Mouse (Mus musculus) c-Kit-positive CD71-positive TER-119-negative erythroid progenitor cells, embryonic 14.5 days (primary cell): ENCODE measurements around the gene 2310007B03Rik.

ENCODE experiments used
- DNase-seq: peaks from one replicate; pipeline ENCODE4 v3.0.0-alpha.2; 2013; ENCODE audit warnings: low read depth

The 2310007B03Rik gene

DNA sequence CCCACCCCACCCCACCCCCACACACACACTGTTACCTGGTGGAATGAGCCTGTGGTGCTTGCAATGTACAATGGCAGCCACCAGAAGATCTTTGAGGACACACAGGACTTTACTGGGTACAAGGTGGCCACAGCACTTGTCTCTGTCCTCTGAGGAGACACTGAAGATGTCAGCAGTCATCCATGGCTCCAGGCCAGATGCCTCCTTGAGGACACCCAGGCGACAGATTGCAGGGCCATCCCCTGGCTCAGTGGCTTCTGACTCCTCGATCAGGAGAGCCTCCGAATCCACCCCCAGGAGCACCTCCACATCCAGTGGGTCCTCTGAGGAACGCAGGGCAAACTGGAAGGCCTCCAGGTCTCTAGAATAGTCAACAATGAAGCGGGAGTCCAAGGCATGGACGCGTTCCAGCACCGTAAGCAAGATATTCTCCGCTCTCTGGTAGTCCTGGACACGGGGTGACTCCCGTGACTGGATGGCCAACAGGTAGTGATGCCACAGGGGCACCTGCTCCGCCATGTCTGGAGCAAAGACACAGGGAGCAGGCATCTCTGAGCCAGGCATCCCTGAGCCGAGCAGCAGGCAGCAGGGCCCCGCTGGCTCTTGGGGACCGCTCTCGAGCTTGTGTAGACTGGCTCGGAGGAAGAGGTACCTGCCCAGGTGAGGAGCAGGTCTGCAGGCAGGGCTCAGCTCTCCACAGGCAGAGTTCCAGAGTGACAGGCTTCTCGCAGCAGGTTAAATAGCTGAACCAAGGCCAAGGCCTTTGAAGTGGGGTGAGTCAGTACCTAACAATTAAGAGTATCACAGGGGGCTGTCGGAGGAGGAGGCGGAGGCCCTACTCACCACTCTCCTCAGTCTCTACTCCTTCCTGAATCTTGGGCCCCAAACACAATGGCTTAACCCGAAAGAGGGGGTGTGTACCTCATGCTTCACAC is 915 bp downstream of the 2310007B03Rik start:
- DNase-seq = no peak

DNA sequence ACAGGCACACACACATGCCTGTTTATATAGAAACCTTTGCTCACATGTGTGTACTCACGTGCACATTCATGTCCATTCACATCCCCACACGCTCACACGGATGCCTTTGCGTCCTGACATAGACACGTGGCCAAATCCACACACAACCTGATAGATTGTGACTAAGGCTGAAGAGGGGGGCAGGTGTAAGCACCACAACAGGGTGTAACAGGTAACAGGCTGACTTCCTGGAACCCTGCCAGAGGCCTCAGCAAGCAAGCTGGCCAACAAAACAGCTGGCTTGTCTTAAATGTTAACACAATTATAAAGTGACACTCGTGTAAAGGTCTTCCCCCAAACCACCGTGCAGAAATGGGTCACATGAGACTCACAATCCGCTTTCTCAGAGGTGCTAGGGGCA is 1.8 kb downstream of the 2310007B03Rik start:
- no peak for DNase-seq

- no peak for DNase-seq
Measured at GRCm38 (mm10) chr1:93157566-93157965, 3.2 kb downstream of the 2310007B03Rik start.

DNA sequence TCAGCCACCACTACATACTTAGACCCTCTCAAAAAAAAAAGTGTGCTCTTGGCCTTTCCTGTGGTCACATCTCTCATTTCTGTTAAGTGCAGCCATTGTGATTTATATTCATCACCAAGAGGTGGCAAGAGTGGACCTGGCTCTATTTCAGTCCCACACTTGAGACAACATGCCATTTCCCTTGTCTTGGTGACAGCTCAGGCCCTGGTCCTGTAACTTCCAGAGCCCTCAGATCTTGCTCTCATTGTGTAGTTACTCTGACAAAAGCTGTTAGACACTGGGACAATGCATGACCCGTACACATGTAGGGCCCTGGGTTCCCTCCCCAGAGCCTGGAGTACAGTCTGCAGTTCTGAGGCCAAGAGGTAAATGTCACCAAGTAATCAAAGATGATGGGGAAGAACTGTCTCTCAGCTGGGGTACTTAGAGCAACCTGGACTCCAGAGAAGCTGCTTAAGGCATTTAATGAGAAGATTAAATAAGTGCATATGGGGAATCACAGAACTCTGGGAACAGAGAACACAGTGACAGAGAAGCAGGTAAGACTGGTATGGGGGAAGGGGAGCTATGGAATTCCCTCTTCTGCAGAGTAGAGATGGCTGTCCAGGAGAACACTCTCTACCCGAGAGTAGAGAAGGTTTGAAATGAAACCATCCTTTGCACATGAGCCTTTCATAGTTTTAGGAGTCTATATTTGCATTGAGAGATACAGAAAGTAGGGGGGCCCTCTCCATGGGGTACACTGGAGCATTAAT is 9.7 kb downstream of the 2310007B03Rik start:
- no peak for DNase-seq

- no peak for DNase-seq
Measured at GRCm38 (mm10) chr1:93144176-93144575, 16.6 kb downstream of the 2310007B03Rik start.

- DNase-seq = no peak
Measured at GRCm38 (mm10) chr1:93142871-93143270, 17.9 kb downstream of the 2310007B03Rik start.

- DNase-seq = no peak
Measured at GRCm38 (mm10) chr1:93139713-93140112, 21.0 kb downstream of the 2310007B03Rik start.

DNA sequence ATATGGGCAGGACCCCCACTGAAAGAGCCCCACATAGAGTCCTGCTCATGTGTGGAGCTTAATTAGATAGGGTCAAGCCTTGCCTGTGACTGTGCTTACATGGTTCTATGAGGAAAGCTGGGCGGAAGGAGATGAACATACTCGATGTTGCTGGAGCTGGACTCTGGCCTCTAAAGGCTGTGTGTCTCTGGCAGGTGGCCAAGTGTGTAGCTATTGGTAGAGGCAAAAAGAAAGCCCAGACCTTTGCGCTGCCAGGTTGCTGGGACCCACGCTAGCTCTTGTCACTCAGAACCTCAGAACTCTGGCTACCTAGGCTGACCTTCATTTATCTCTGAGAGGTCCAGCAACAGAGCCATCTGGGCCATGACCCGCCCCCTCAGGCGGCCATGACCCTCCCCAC is 22.2 kb downstream of the 2310007B03Rik start:
- DNase-seq = no peak

- no peak for DNase-seq
Measured at GRCm38 (mm10) chr1:93135036-93135526, 25.7 kb downstream of the 2310007B03Rik start, which contains the start of gene Agxt. TSS of gene Agxt (plus strand) at chr1:93135240.

GRCm38 (mm10) chr1:93132676-93133075 is 28.1 kb downstream of the 2310007B03Rik start:
- DNase-seq = no peak

- no peak for DNase-seq
Measured at GRCm38 (mm10) chr1:93130242-93130983, 30.3 kb downstream of the 2310007B03Rik start.

DNA sequence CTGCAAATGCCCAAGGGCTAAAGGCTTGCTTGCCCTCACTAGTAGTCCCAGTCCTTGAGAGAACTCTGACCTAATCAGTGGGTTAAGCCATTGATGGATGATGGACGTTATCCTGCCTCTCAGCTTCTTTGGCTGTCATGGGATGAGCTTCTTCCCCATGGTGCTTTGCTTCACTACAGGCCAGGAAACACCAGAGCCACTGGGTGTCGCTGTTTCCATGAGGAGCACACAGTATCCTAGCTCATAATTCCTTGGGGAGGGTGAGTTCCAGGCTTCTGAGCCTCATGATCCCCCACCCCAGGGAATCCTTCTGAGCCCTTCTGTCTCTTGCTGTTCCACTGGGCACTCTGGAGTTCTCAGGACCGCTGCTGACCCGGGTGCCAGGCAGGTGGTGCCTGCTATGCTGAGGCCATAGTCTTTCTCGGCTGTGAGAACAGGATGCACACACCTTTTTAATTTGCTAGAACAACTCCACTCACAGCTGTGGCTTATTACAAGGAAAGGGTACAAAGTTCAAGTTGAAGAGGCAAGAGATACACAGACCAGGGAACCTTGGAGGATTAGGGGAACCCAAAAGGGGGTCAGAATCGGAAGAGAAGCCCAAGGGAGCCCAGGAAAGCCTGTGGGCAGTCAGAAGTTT is 31.9 kb downstream of the 2310007B03Rik start:
- no peak for DNase-seq

DNA sequence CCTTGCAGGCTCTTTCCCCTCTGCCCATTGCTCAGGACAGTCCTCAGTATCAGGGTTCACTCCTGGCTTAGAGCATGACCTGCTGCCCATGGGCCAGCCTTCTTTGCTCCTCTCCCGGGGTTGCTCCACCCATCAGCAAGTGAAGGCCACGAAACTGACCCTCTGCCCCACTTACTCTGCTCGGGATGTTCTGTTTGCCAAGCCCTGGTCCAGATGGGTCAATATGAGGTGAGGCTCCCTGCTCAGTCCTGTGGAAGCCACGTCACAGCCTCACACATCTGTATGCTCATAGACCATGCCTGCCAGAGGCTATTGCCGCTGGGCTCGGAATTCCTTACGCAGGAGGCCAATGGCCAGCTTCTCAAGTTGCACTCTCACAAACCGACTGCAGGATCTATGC is 32.5 kb downstream of the 2310007B03Rik start:
- DNase-seq = no peak

GRCm38 (mm10) chr1:93125256-93125655 is 35.5 kb downstream of the 2310007B03Rik start:
- no peak for DNase-seq

DNA sequence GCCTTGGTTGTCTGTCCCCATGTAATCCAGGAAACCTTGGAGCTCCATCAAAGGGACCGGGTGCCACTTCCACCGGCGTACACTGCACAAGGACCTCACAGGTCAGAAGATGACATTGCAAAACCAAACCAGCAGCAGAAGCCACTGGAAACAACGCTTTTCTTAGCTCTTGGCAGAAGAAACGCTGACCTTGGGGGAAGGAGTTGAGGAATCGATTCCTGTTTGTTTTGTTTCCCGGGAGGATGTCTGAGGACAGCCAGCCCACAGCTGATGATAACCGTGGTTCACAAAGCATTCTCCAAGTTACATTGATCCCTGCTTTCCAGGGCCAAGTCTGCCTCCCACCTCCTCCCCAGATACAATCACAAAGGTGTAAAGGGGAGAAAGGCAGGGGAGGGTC is 36.7 kb downstream of the 2310007B03Rik start:
- no peak for DNase-seq

- DNase-seq = no peak
Measured at GRCm38 (mm10) chr1:93123179-93123854, 37.4 kb downstream of the 2310007B03Rik start.

- no peak for DNase-seq
Measured at GRCm38 (mm10) chr1:93118816-93119215, 41.9 kb downstream of the 2310007B03Rik start.

DNA sequence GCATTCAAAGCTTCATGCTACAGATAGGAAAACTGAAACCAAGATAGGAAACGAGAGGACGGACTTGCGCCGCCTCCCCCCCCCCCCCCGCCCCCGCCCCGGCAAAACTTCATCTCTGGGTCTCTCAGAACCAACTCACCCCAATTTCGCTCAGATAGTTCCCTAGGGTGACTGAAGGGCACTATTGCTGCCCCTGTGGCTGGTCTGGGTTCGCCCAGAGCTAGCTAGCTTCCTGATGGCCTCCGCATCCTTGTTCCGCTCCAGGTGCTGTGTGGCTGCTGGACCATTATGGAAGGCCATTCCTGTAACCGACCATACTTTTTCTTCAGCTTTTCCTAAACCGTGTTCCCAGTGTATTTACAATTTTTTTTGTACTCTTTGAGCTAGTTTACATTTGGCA is 45.3 kb downstream of the 2310007B03Rik start:
- no peak for DNase-seq

DNA sequence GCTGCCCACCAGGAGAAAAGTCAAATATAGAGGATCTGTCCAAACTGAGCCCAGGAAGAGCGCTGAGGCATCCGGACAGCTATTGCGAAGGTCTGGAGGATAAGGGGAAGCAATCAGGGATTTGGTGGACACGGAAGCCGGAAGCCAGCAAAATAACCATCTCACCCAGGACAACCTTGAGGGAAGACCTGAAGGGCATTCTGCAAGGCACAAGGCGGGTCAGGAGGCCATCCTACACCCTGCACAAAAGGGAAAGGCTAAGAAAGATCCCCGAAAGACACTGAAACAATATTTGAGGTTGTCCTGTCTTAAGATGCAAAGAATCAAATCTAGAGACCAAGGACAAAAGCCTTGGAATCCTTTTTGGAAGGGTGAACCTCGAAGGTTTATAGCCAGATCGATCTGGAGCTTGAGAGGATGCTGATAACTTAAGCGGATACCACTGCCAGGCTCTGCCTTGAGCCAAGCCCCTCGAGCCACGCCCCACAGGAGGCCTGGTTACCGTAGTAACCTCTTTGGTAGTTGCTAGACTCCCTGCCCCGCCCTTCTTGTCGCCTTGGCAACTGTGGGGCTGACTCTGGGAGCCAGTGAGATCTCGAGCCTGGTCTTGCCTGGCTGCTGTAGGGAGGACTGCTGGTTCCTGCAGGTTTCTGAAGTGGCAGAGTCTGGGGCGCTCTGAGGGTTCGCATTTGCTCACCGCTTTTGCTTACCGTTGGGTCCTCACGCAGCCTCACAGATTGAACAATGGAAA is 45.9 kb downstream of the 2310007B03Rik start:
- DNase-seq = peak; percentile 15

DNA sequence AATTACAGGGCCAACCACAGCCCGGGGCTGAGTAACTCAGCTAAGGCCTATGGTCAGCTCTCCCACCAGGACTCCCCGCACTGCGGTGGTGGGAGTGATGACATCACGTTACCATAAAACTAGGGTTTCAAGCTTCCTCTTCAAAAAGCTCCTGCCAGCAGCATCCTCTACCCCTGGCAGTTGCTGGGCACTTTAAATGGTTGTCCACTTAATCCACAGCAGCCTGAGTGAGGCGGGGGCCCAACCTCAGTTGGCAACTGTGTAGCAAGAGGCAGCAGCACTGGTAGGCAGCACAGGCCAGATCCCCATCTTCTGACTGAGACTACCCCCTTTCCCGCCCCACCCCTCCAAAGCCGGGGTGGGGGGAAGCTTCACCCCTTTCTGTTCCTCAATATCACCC is 58.0 kb downstream of the 2310007B03Rik start:
- no peak for DNase-seq
